Mouse (Mus musculus) cerebellum, postnatal 4 days (tissue): ENCODE measurements at regions not wholly inside any gene's neighbourhood (a gene's known extent, or its start where the extent isn't known, plus 50 kb on each side); places are given as distances from the start of the nearest gene placed in this dataset.

ENCODE experiments used
- DNase-seq, 2 experiments: peaks; one replicate each; pipeline ENCODE4 v3.0.0; 2022; ENCODE audit warnings: low spot score in 2 of 2, mixed read lengths in 1 of 2

DNA sequence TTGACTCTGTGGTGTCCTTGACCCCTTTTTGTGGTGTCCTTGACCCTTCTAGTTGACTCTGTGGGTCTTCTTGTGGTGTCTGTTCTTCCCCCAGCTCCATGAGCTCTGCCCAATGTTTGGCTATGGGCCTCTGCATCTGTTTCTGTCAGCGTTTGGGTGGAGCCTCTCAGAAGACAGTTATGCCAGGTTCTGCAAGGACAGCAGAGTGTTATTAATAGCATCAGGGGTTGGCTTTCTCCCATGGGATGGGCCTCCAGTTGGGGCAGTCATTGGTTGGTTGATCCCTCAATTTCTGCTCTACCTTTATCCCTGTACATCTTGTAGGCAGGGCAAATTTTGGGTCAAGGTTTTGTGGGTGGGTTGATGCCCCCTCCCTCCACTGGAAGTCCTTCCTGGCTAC is 138.8 kb downstream of the Tex29 start:
- no peak for DNase-seq

DNA sequence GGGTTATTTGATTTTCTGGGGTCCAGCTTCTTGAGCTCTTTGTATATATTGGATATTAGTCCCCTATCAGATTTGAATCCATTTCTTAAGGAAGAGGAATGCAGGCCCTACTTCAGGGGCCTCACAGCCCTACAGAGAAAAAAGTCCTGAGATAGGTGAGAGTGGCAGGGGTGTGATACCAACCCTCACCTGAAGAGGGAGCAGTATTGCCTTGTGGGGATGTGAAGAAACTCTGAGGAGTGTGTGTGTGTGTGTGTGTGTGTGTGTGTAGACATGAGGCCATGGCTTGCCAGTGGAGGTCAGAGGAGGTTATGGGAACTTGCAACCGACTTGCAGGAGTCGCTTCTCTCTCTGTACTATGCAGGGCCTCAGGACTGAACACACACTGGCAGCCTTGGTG is 141.2 kb downstream of the Tex29 start:
- DNase-seq = no peak

DNA sequence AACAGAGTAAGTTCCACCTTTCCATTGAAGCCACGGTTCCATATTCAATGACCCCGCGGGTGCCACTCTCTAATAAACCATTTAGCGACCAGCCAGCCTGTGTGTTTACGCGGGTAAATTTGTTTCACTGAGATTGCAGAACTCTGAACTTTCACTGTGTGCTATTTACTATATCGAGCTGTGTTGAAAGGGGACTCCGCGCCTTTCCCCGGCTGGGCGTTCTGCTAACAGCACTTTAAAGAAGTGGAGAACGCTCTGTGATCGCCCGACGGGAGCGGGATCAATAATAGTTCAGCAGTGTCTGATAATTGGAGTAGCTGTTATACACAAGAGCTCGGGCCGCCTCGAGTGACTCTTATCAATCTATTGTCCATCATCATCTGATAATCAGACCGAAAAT is 149.8 kb downstream of the Tex29 start:
- DNase-seq = no peak

DNA sequence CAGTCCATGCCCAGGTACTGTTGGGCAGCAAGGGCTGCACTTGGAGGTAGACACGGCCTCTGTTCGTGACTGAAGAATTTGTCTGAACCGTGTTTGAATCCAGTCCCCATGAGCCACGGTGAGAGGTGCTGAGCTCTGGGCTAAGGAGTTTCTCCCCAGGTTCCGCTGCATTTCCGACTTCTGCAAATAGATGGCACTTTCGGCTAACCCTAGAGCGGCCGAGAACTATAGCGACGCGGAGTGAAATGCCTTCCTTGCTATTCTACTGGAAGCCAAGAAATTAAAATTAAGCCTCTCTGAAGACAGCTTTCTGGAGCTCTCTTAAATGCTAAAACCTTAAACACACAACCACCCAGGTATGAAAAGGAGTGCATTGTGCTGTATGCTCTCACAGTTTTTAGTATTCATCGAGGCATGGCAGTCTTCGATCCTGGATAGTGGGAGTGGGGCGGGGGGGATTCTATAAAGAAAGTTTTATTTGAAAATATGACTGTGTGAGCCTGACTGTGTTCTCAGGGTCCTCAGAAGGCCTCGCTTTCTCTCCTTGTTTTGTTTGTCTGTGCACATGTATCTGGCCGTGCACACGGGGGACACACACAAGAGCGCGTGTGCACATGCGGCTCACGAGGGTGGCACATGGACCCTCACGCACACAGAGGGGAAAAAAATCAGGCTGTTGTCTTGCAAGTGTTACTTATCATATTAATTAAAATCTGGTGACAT is 159.6 kb downstream of the Tex29 start:
- peak; percentile 49 to 77 for DNase-seq

DNA sequence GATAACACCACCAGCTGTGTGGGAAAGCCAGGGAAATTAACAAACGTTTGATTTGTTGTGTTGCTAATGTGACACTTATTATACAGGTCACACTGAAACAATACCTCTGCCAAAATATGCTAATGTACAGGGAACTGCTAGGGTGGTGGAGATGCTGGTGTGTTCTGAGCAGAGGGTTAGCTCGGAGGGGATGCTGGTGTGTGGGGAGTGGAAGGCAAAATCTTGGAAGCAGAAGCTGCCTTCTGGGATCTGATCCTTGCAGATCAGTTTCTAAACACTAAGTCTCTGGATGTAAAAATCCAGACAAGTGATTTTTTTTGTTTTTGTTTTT is 160.2 kb downstream of the Tex29 start:
- DNase-seq = no peak

DNA sequence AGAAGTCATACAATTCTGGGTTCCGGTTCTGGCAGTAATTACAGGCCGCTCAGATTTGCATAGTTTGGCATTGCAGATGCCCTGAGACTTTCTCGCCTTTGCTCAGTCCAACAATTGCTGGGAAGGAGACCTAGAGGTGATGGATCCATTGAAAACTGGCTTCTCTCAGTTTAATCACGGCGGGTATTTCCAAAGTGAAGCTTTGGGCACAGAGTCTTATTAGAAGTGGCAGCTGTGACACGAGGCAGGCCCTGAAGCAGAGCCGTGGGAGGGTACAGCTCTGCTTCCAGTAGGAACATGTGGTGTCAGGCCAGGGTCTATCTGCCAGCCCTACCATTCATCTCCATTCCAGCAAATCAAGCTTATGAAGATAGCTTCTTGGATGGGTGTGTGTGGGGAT is 164.0 kb downstream of the Tex29 start:
- DNase-seq = no peak

DNA sequence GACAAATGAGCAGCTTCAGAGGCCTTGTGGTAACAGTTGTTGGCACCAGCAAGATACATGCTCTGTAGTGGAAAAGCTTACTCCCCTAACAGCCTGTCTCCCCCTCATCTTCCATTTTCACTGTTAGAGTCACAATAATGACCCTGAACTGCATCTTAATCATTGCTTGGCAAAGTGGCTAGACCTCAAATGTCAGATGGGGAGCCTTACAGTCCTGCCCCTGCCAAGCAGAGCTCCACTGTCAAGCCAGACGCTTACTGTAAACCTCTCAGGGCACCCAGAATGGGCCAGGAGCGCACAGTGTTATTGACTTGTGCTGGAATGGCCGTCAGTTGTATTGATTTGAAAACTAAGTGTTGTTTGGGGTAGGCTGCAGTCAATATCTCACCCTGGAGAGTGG is 172.5 kb downstream of the Tex29 start:
- no peak for DNase-seq

DNA sequence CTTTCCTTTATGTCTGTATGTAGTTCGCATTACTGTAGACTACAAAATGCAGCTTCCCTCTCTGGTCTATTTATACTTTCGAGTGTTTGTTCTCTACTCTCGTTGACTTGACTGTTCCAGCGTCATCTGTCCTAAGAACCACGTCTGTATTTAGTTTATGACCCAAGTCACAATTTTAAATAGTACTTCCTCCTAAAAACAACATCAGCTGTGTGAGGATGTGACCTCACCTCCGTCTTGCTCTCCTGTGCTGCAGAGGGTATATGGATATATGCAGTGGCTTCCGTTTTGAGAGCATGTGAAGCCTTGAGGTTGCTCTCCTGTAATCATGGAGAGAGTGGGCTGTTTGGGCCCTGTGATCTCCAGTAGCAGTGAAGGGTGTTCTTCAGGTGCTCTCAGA is 177.5 kb downstream of the Tex29 start:
- DNase-seq = no peak

DNA sequence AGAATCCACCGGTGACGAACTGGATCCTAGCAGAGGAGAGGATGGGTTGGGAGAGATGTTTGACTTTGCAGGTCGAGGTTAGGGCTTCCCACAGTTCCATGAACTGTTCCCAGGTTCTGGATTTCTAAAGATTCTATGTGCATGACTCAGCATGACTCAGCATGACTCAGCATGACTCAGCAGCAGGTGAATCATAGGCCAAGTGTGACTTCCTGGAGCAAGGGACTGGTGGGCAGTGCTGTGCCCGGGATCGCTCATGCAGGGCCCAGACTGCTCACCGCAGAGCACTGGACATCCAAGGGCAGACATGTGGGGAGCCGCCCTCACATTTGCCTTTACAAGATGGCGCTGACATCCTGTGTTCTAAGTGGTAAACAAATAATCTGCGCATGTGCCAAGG is 179.0 kb downstream of the Tex29 start:
- no peak for DNase-seq

DNA sequence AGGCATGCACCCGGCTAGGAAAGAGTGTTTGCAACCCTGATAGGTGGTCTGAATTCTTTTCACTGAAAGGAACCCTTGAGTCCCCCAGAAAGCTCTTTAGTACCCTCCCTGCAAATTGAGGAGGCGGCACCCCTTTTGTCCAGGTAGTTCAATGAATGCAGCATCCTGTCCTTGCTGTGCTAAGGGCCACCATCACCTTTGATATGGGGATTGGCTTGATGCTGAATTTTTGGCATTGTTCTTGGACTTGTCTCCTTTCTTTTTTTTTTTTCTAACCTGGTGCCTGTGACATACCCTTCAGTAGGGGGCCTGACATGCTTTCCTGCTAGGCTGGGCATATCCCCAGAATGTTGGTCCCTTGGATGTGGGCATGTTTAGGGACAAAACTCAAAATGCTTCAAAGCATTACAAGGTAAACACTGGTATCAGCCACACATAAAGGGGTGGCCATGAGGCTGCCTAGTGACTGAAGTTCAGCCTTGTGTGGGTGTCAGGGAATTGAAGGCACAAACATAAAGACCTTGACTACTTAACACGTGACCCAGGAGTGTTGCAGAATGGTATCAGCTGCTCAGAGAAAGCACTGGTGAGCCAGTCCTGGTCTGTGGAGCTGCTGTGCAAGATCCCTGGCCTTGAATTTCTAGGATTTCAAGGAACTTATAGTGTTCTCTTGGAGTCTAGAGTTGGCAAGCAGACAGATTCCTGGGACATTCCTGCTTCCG is 183.6 kb downstream of the Tex29 start:
- no peak for DNase-seq

DNA sequence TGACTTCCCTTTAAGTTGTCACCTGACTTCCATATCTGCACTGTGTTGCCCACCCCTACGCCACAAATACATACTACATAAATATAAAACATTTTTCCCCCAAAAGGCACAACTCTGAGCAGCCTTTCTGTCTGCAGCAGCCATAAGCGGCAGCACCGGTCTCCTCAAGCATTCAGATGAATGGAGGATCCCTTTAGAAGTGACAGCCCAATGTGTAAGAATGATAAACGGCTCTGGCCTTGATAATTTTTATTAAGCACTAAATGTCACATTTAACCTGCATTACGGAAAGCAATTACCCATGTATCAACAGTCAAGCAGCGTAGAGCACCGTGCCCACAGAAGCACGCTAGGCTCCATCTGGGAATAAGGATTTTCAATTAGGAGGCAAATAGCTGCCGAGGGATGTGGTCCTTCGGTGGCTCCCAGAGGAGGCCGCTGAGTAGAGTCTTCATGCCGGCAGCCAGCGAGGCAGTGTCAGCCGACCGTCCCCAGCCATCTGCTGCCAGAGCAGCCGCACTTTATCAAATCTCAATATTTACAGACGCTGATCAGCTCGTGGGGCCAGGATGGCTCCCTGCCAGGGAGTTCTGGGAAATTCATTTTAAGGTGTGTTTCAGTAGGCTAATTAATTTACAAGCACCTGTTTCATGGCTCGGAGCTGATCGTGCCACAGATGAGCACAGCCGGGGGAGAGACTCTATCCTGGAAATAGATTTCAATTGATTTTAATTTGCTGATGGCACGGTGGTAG is 190.3 kb downstream of the Tex29 start:
- DNase-seq = peak in 1 of 2 experiments; percentile 44

DNA sequence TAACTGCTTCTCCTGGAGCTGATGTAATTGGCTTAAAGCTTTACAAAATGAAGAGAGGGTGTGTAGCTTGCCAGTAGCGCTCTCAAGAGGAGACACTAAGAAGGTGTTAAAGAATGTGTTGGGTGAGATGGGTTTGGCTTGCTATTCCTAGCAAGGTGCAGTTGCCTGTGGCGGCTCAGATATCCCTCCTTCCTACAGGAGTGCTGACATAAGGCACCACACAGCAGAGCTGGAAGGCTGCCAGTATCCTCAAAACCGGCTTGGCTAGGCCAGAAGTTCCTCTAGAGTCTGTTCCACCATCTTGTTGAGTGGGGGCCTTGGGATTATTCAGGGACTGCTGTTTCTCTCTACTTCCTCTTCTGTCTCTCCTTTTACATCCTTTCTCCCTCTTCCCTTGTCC is 191.5 kb downstream of the Tex29 start:
- peak in 1 of 2 experiments; percentile 27 for DNase-seq

DNA sequence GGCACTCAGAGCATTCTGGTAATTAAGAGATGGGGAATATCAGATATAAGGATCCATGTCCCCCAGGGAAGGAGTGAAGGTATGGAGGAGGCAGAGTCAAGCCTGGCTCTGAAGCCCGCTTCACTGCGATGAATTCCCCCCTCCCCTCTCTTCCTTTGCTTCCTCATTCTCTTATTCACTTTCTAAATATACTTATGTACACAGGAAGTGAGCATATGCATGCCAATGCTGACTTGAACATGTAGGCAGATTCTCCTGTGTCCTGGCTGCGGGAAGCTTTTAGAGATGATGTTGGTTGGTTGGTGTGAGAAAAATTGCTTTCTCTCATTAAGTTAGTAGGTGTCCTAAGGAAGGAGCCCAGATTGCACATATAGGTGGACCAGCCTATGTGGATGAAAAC is 192.1 kb downstream of the Tex29 start:
- DNase-seq = no peak

DNA sequence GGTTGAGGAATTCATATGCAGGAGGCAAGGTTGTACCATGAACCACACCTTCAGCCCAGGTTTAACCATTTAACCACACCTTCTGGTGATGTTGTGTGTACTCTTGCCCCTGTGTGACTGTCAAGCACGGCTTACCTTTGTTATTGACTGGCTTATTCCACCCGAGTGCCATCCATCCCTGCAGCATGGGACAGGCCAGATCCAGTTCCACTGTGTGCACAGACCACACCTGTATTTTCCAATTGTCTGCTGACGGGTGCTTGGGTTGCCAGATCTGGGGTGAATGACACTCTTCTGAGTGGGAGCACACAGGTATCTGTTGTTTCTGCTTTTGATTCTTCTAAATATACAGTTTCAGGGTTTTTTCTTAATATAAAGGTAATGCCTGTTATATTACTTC is 196.1 kb downstream of the Tex29 start:
- no peak for DNase-seq

DNA sequence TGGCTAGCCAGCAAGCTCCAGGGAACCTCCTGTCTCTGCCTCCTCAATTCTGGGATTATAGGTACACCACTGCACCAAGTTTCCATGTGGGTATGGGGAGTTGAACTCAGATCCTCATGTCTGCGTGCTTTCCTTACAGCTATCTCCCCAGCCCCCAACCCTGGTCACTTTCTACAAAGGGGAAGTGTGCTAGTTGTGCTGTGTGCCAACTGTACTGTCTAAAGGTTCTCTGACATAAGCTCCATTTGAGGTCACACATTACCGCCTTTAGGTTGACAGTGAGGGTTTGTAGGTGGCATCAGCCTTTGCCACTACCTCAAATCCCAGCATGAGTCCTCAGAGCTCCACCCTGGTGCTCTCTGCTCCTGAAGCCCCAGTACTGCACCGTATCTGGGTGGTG is 200.7 kb downstream of the Tex29 start:
- no peak for DNase-seq

DNA sequence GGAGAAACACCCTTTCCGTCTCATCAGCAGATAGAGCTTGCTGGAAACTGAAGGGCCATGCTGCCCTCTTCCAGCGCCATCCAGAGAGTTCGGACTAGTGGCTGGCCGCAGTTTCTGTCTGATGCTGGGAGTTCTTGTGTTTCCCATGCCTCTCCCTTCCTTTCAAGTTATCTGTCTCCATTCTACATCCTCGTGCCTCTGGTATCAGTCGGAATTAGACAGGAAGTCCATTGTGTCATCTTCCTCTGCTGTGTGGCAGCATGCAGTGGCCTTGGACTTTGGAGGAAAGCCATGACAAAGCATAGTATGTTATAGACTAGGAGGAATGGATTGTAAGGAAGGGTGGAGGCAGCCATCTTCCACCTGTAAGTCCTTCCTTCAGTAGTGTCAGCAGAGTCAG is 201.4 kb downstream of the Tex29 start:
- DNase-seq = no peak

DNA sequence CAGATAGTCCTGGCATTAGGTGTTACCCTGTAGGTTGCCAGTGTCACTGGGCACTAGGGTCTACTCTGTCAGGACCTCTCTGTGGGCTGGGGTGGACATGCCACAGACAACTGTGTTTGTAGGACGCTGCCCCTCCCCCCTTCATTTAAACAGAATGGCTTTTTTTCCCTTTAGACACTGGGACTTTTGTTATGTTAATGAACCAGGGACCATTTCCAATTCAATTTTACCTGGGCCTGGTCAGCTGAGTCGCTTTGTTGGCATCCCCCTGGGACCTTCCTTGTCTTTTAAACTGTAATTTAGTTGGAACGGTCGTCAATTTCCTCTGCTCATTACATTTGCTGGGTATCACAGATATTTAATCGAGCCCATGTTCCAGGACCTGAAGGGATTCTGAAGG is 210.6 kb downstream of the Tex29 start:
- DNase-seq = no peak

DNA sequence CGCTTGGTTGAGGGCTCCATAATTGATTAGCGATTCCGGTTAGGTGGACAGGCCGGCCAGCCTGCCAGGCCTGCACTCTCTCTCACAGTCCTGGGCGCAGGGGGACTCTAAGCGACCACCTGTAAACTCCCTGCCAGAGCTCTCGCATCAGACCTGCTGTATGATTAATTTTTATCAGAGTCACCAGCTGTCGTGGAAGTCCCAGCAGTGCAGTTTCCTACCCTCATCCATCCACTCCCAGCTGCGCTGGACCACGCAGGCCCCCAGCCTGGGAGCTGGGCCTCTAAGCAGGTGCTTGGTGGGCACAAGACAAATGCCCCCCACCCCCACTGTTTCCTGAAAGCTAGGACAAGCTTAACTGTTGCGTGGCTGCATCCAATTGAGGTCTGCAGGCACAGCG is 211.1 kb downstream of the Tex29 start:
- no peak for DNase-seq

DNA sequence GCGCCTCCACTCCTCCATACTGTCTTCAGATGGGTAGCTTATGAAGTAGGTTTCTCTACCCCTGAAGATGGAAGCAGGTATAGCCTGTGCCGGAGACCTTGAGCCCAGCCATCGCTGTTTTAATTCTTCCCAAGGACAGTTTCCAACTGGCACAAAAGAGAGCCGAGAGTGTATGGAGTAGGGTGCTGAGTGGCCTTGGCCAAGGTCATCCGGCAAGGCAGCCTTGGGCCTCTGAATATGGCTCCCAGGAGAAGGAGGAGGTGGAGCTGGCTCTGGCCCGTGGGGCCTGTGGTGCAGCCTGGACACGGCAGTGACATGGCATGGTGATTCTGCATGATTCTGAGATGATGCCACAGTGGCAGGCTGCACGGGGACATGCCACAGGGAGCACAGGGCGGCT is 215.7 kb downstream of the Tex29 start:
- DNase-seq = no peak

DNA sequence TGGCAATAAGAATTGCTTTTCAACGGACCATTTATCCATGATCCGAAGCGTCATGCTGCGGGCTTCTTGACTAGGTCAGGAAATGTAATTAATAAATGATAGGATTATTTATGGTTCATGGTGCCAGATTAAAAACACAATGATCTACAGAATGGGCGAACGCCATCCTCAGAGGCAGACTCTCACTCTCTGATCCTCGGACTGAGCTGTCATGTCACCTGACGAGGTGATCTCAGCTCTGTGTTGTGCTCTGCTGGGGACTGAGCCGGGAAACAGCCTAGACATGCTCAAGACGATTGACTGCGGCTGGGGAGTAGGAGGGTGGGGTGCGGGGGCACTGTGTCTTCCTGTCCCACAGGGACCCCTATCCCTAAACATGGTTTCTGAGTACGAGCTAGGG is 217.4 kb upstream of the A230072I06Rik start:
- DNase-seq = no peak

DNA sequence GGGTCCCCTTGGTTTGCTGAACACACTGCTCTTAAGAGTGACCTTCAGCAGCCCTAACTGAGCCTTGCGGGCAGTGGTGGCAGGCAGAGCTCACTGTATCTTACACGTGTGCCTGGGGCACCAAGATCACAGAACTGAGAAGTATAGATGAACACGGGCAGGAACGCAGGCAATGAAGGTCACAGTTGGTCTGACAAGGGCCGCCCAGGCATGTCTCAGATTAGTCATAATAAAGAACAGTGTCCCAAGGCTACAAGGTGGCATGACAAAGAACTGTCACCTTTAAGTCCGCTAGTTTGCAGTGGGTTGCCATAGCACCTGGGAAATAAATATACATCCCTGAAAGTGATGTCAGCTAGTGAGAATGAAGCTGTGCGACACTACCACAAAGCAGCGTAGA is 215.9 kb upstream of the A230072I06Rik start:
- DNase-seq = no peak

DNA sequence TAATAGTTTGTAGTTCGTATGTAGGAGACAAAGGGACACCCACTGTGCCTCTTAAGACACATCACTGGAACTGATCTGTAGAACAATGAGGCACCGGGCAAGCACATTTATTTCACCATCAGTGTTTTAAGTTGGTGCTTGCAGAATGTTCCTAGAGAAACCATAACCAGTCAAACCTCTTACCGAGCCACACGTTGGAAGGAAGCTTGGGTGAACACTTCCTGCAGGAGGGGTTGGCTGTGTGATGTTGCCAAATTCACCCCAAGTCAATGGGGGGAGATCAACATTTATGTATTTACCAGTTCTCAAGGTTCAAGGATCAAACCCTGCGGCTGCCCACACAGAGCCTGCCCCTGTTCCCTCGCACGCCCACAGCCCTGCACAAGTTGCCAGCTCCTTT is 214.0 kb upstream of the A230072I06Rik start:
- DNase-seq = no peak

DNA sequence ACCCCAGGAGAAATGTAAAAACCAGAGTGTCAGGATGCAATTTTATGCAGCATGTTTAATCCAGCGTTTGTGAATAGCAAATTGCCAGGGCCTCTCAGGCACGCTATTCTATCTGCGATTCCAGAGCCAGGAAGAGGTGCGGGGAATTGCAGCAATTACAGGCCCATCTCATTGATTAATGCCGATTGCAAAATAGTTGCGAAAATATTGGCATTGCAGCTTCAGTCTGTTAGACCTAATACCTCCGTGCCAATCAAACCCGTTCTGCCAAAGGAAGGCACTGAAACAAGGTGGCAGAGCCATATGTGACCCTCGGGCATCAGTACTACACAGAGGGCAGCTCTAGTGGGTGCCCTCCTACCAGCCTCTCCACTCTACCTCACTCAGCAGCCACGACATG is 212.2 kb upstream of the A230072I06Rik start:
- no peak for DNase-seq
